Mouse (Mus musculus): ENCODE results near the gene Nkx2-2.

GRCm38 (mm10) chr2:147184071-147184990 lies 9.7 kb downstream of the Nkx2-2 start:
- TF ChIP-seq CTCF (IDR thresholded peaks at IDR 0.05; ENCODE audit: extremely low read depth, insufficient read length, insufficient replicate concordance, low read depth, low read length) = no peak
- TF ChIP-seq POLR2A (IDR thresholded peaks at IDR 0.05; ENCODE audit: low read depth, low read length) = no peak
